Mouse (Mus musculus): ENCODE measurements around the gene Tgm5. TPM values are rescaled to one million over a fixed set of nuclear protein-coding genes. Genes with fewer than 3 reads are reported as not detected.
"Not testable (repeated sequence)": the region's sequence is repeated elsewhere in the genome, so short reads cannot be mapped to it uniquely, and the experiment has no call there.

Tgm5 gene
- polyA plus RNA-seq, 1 experiment from 2014 or later: not detected

- not testable (repeated sequence) for H3K9ac ChIP-seq (replicated peaks); H3K9me3 ChIP-seq; H3K27me3 ChIP-seq; ATAC-seq (replicated peaks); H3K36me3 ChIP-seq; H3K27ac ChIP-seq (replicated peaks); H3K4me2 ChIP-seq (replicated peaks); H3K4me1 ChIP-seq; H3K4me3 ChIP-seq
- 86% methylated on average over 1 of the region's 1 CpGs for WGBS
These were observed 46.8 kb downstream of the Tgm5 start for GRCm38 (mm10) chr2:121038851-121039250.

DNA sequence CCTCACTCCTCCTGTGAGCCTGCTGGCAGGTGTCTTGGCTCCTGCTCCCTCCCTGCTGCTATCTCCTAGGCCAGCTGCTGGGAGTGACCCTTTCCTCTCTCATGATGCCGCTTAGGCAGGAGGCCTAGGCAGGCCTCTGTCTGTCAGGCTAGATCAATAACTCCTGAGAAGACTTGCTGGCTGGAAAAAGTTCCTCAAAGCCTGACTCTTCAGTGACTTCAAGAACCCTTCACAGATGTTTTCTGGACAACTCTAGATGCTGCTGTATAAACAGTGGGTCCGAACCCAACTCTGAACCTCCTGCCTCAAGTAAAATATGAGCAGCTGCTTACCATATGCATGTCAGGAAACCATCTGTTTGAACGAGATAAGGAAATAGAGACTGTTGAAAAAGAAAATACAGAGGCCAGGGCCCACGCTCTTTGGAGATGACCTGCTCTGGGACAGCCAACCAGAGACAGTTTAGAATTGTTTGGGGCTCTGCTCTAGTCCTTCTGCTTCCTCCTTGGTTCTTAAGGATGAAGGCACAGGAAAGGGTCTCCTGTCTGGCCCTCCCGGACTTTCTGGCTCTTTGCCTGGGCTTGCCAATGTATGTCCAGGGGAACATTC is 48.8 kb downstream of the Tgm5 start, which contains the start of gene Epb42:
TSS of gene Epb42 (minus strand) at position 340 of the 609 bp plus-strand sequence.
- Histone ChIP-seq H3K4me3 (no peak within 1 kb of the TSS), H3K4me1 (no peaks in the 10 kb centered on the region), H3K4me2 (replicated peaks) (no peak within 1 kb of the TSS), H3K9me3 (no peaks in the 10 kb centered on the region), H3K36me3 (no peaks in the 10 kb centered on the region), H3K9ac (replicated peaks) (no peak within 1 kb of the TSS), H3K27ac (replicated peaks) (no peak within 1 kb of the TSS), H3K27me3 (no peaks in the 10 kb centered on the region)
- no peak for ATAC-seq (replicated peaks)
- WGBS: 75% methylated on average over 5 of the region's 5 CpGs

DNA sequence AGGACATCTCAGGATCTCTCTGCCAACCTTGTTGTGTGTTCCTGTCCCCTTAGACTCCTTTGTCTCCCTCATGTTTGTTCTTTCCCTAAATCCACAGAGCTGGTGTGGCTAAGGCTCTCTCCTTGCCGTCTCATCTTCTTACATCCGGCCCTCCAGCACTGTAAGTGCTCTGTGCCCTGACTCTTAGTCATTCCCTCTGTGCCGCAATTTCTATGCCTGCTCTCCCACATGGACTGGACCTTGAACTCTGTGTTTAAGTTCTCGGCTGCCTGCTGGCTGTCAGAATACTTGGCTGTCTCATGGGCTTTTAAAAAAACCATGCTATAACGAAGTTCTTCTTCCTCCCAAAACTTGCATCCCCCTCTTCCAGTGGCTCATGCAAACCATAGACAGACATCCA is 62.7 kb downstream of the Tgm5 start:
- no peak overlapping the region for H3K4me2 ChIP-seq (replicated peaks)
- no peaks in the 10 kb centered on the region for H3K27me3 ChIP-seq
- H3K4me1 ChIP-seq: no peaks in the 10 kb centered on the region
- 78% methylated on average over 5 of the region's 5 CpGs for WGBS
- no peak for ATAC-seq (replicated peaks)
- H3K9me3 ChIP-seq: no peaks in the 10 kb centered on the region
- peaks cover 1% of the 10 kb centered on the region for H3K36me3 ChIP-seq
- H3K9ac ChIP-seq (replicated peaks): no peak overlapping the region
- H3K4me3 ChIP-seq: no peak overlapping the region
- H3K27ac ChIP-seq (replicated peaks): no peak overlapping the region

GRCm38 (mm10) chr2:121017151-121017550 is 68.5 kb downstream of the Tgm5 start:
- Histone ChIP-seq H3K27me3 (no peaks in the 10 kb centered on the region), H3K9ac (replicated peaks) (no peak overlapping the region), H3K4me1 (no peaks in the 10 kb centered on the region), H3K36me3 (peaks cover 41% of the 10 kb centered on the region), H3K9me3 (no peaks in the 10 kb centered on the region), H3K27ac (replicated peaks) (no peak overlapping the region), H3K4me2 (replicated peaks) (no peak overlapping the region), H3K4me3 (no peak overlapping the region)
- ATAC-seq (replicated peaks): no peak
- 100% methylated on average over 1 of the region's 1 CpGs for WGBS

- 91% methylated on average over 9 of the region's 9 CpGs for WGBS
- Histone ChIP-seq H3K27ac (replicated peaks) (no peak overlapping the region), H3K9ac (replicated peaks) (no peak overlapping the region), H3K4me1 (no peaks in the 10 kb centered on the region), H3K4me2 (replicated peaks) (no peak overlapping the region), H3K4me3 (no peak overlapping the region), H3K36me3 (peaks cover 46% of the 10 kb centered on the region), H3K27me3 (no peaks in the 10 kb centered on the region), H3K9me3 (no peaks in the 10 kb centered on the region)
- no peak for ATAC-seq (replicated peaks)
These were observed 69.4 kb downstream of the Tgm5 start for GRCm38 (mm10) chr2:121016226-121016625.

- Histone ChIP-seq H3K9ac (replicated peaks) (no peak overlapping the region), H3K27ac (replicated peaks) (no peak overlapping the region), H3K36me3 (peaks cover 46% of the 10 kb centered on the region), H3K9me3 (no peaks in the 10 kb centered on the region), H3K4me3 (no peak overlapping the region), H3K4me1 (no peaks in the 10 kb centered on the region), H3K27me3 (no peaks in the 10 kb centered on the region), H3K4me2 (replicated peaks) (no peak overlapping the region)
- WGBS: 88% methylated on average over 2 of the region's 2 CpGs
- no peak for ATAC-seq (replicated peaks)
These were observed 70.1 kb downstream of the Tgm5 start for GRCm38 (mm10) chr2:121015507-121015906.

DNA sequence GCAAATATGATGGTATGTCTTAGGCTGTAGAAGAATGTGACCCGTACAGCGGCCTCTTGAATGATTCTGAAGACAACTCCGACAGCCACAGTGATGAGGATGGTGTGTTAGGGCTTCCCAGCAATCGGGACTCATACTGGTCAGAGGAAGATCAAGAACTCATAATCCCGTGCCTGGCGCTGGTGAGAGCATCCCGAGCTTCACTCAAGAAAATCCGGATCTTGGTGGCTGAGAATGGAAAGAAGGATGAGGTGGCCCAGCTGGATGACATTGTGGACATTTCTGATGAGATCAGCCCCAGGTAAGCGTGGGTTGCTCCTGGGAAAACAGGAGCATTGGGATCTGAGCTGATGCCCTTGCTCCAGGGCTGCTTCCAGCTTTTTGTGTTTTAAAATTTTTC is 73.0 kb downstream of the Tgm5 start:
- peaks cover 42% of the 10 kb centered on the region for H3K36me3 ChIP-seq
- H3K9ac ChIP-seq (replicated peaks): no peak overlapping the region
- peaks cover 11% of the 10 kb centered on the region for H3K4me1 ChIP-seq
- no peaks in the 10 kb centered on the region for H3K27me3 ChIP-seq
- WGBS: 87% methylated on average over 9 of the region's 9 CpGs
- no peak for ATAC-seq (replicated peaks)
- no peak overlapping the region for H3K4me2 ChIP-seq (replicated peaks)
- no peak overlapping the region for H3K27ac ChIP-seq (replicated peaks)
- H3K9me3 ChIP-seq: no peaks in the 10 kb centered on the region
- H3K4me3 ChIP-seq: no peak overlapping the region

DNA sequence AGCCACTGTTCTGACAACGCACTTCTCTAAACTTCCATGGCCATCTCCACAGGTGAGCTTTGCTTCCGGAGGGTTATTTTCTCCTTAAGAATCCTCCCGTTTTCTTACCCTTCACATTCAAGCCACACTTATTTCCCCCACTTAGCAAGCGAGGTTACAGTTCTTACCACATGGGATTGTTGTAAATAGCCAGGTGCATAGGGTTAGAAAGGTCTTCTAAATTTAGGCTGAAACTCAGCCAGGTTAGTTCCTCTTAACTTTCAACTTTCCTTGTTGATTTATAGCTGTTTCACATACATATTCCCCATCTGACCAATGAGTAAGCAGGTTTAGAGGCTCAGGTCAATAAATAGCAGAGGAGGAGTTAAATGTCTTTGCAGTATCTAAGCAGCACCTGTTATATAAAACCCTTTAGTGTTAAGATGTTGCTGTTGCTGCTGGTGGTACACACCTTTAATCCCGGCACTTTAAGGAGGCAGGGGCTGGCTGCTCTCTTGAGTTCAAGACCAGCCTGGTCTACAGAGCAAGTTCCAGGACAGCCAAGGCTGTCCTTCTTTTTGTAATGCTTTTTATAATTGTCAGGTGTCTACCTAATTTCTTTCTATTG is 76.5 kb downstream of the Tgm5 start:
- Histone ChIP-seq H3K9ac (replicated peaks) (peak overlapping the region; percentile 77), H3K27ac (replicated peaks) (no peak overlapping the region), H3K36me3 (peaks cover 16% of the 10 kb centered on the region; the same call in 1 of the 2 replicates), H3K4me1 (peaks cover 11% of the 10 kb centered on the region), H3K9me3 (no peaks in the 10 kb centered on the region), H3K4me2 (replicated peaks) (peak overlapping the region; percentile 83), H3K4me3 (peak overlapping the region; percentile 89), H3K27me3 (no peaks in the 10 kb centered on the region)
- 28% methylated on average over 5 of the region's 5 CpGs for WGBS
- ATAC-seq (replicated peaks): no peak

- Histone ChIP-seq H3K36me3 (peaks cover 14% of the 10 kb centered on the region; the same call in 1 of the 2 replicates), H3K9ac (replicated peaks) (peak overlapping the region; percentile 77), H3K4me2 (replicated peaks) (peak overlapping the region; percentile 83), H3K27me3 (no peaks in the 10 kb centered on the region), H3K9me3 (no peaks in the 10 kb centered on the region), H3K4me3 (peak overlapping the region; percentile 89), H3K27ac (replicated peaks) (peak overlapping the region; percentile 31), H3K4me1 (peaks cover 11% of the 10 kb centered on the region)
- 1% methylated on average over 12 of the region's 12 CpGs for WGBS
- peak; percentile 59 for ATAC-seq (replicated peaks)
These were observed 77.0 kb downstream of the Tgm5 start for GRCm38 (mm10) chr2:121008664-121009007.

GRCm38 (mm10) chr2:121007925-121008663 is 77.5 kb downstream of the Tgm5 start, which contains the start of gene Ccndbp1:
TSS of gene Ccndbp1 (plus strand) at chr2:121008403.
- peaks cover 11% of the 10 kb centered on the region for H3K4me1 ChIP-seq
- peak within 1 kb of the TSS; percentile 89 for H3K4me3 ChIP-seq
- peak; percentile 98 for ATAC-seq (replicated peaks)
- no peaks in the 10 kb centered on the region for H3K9me3 ChIP-seq
- H3K27ac ChIP-seq (replicated peaks): peak within 1 kb of the TSS; percentile 31
- H3K36me3 ChIP-seq: peaks cover 14% of the 10 kb centered on the region; the same call in 1 of the 2 replicates
- peak within 1 kb of the TSS; percentile 83 for H3K4me2 ChIP-seq (replicated peaks)
- no peaks in the 10 kb centered on the region for H3K27me3 ChIP-seq
- WGBS: 2% methylated on average over 34 of the region's 34 CpGs
- H3K9ac ChIP-seq (replicated peaks): peak within 1 kb of the TSS; percentile 77

DNA sequence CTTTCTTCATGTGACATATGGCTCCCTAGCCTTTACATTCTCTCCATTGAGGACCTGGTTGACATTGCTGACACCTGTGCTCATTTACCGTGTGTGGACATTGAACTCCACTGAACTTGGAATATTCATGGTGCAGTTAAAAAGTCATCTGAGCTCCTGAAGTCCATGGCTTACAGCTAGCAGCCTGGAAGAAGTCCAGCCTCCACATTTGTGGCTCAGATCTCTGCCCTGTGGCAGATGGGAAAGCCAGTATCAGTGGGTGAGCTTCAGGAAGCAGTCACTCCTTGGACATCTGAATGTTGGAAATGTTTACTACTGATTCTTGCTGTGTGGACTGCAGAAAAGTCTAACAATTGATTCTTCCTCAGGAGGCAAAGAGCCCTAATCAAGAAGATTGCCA is 78.7 kb downstream of the Tgm5 start:
- Histone ChIP-seq H3K9ac (replicated peaks) (no peak overlapping the region), H3K4me3 (no peak overlapping the region), H3K27me3 (no peaks in the 10 kb centered on the region), H3K4me2 (replicated peaks) (no peak overlapping the region), H3K9me3 (no peaks in the 10 kb centered on the region), H3K36me3 (peaks cover 3% of the 10 kb centered on the region; the same call in 1 of the 2 replicates), H3K4me1 (peaks cover 11% of the 10 kb centered on the region), H3K27ac (replicated peaks) (no peak overlapping the region)
- no peak for ATAC-seq (replicated peaks)
- 94% methylated on average over 1 of the region's 1 CpGs for WGBS

DNA sequence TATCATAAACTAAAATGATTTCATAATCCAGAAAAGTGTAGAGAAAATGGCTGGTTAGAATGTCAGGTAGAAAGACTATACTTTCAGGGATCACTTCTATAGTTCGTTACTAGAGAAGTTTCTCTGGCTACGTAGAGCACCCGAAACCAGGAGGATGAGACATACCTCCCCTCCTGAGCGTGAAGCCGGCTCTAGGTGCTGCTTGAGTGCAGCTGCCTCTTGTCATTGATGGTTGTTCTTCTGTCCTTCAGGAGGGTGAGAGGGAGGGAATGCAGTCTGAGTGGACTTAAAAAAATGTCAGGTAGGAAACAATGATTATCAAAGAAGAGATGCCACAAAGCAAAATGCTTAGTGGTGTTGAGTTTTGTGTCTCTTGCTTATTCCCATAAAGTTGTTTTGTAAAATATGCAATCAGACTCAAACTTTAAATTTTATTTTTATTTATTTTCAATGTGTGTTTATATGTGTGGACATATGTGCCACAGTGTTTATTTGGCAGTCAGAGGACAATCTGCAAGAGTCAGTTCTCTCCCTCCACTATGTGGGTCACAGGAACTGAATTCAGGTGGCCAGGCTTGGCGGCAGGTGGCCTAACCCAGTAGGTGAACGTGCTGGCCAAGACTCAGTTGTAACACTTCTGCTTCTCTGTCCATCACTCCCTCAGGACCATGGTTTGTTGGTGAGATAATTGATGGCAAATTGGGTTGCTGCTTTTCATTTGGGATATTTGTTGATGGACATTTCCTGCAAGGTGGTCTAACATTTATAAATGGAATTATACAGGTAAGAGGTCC is 81.4 kb downstream of the Tgm5 start:
- Histone ChIP-seq H3K9me3 (no peaks in the 10 kb centered on the region), H3K9ac (replicated peaks) (no peak overlapping the region), H3K27me3 (no peaks in the 10 kb centered on the region), H3K36me3 (no peaks in the 10 kb centered on the region), H3K4me2 (replicated peaks) (no peak overlapping the region), H3K4me3 (no peak overlapping the region), H3K27ac (replicated peaks) (no peak overlapping the region), H3K4me1 (peaks cover 6% of the 10 kb centered on the region)
- ATAC-seq (replicated peaks): no peak
- 86% methylated on average over 7 of the region's 7 CpGs for WGBS

Data from forebrain, embryonic 15.5 days (tissue).